Mouse (Mus musculus) heart, postnatal 4 days (tissue): ENCODE measurements around the gene Bspry. TPM values are rescaled to one million over a fixed set of nuclear protein-coding genes. Genes with fewer than 3 reads are reported as not detected.
"Not testable (repeated sequence)": the region's sequence is repeated elsewhere in the genome, so short reads cannot be mapped to it uniquely, and the experiment has no call there.

Source experiments
- DNase-seq: peaks from one replicate; pipeline ENCODE4 v3.0.0; 2021
- total RNA-seq, 2 experiments: library from RNA; stranded (reverse); gene quantifications; 2 replicates each; pipeline ENCODE4 v1.2.3; 2021

Bspry gene
- total RNA-seq, result not detected

GRCm38 (mm10) chr4:62479937-62480708, at the start of gene Bspry:
Gene Bspry, plus strand, starts transcription at chr4:62480053.
- DNase-seq, result no peak

GRCm38 (mm10) chr4:62430678-62431077, 49.2 kb upstream of the Bspry start:
- DNase-seq, result no peak

- no peak for DNase-seq
Observed at GRCm38 (mm10) chr4:62431522-62431921, 48.3 kb upstream of the Bspry start.

- DNase-seq, result no peak
Observed at GRCm38 (mm10) chr4:62433939-62434870, 45.6 kb upstream of the Bspry start.

GRCm38 (mm10) chr4:62435081-62435480, 44.8 kb upstream of the Bspry start, which contains the start of gene Rnf183:
Gene Rnf183, minus strand, starts transcription at chr4:62435252.
- DNase-seq, result no peak

GRCm38 (mm10) chr4:62437256-62437778, 42.5 kb upstream of the Bspry start:
- no peak for DNase-seq

- DNase-seq, result no peak
Observed at GRCm38 (mm10) chr4:62437871-62438270, 42.0 kb upstream of the Bspry start.

GRCm38 (mm10) chr4:62439793-62440192, 40.1 kb upstream of the Bspry start:
- no peak for DNase-seq

- no peak for DNase-seq
Observed at GRCm38 (mm10) chr4:62440544-62440943, 39.3 kb upstream of the Bspry start.

- no peak for DNase-seq
Observed at GRCm38 (mm10) chr4:62440986-62441385, 38.9 kb upstream of the Bspry start.

- peak; percentile 60 for DNase-seq
Observed at GRCm38 (mm10) chr4:62454995-62455394, 24.9 kb upstream of the Bspry start.

GRCm38 (mm10) chr4:62459081-62459480, 20.8 kb upstream of the Bspry start:
- no peak for DNase-seq

- DNase-seq, result no peak
Observed at GRCm38 (mm10) chr4:62460348-62460747, 19.5 kb upstream of the Bspry start.

GRCm38 (mm10) chr4:62463124-62463523, 16.7 kb upstream of the Bspry start:
- DNase-seq, result no peak

- DNase-seq, result no peak
Observed at GRCm38 (mm10) chr4:62468158-62468557, 11.7 kb upstream of the Bspry start.

GRCm38 (mm10) chr4:62470598-62471051, 9.2 kb upstream of the Bspry start, which contains the start of gene Wdr31:
Gene Wdr31, minus strand, starts transcription at chr4:62470896.
- peak; percentile 88 for DNase-seq

- no peak for DNase-seq
Observed at GRCm38 (mm10) chr4:62472071-62472470, 7.8 kb upstream of the Bspry start.

- no peak for DNase-seq
Observed at GRCm38 (mm10) chr4:62475131-62475530, 4.7 kb upstream of the Bspry start.

- no peak for DNase-seq
Observed at GRCm38 (mm10) chr4:62475793-62476192, 4.1 kb upstream of the Bspry start.

GRCm38 (mm10) chr4:62477542-62478244, 2.2 kb upstream of the Bspry start:
- no peak for DNase-seq

GRCm38 (mm10) chr4:62479593-62479936, 288 bp upstream of the Bspry start:
- DNase-seq, result not testable (repeated sequence)
